Mouse (Mus musculus) kidney, postnatal 0 days (tissue): ENCODE measurements at regions not wholly inside any gene's neighbourhood (a gene's known extent, or its start where the extent isn't known, plus 50 kb on each side); places are given as distances from the start of the nearest gene placed in this dataset.

Experiments used
- ATAC-seq: fragments of 200-750 bp; cut with Nextera tagmentation; replicated peaks from 2 replicates; pipeline ENCODE4 v1.8.0; 2017; ENCODE audit warnings: low read depth, moderate number of reproducible peaks, moderate TSS enrichment, moderate library complexity; ENCODE audit not compliant: low FRiP score
- DNase-seq: peaks from one replicate; pipeline ENCODE4 v3.0.0-alpha.2; 2016; ENCODE audit warnings: low spot score
- H3K27ac ChIP-seq: fragments of 300-500 bp; sonication (generic); 2 replicates; pipeline ENCODE4 v1.5.1; 2014; ENCODE audit warnings: mild to moderate bottlenecking
- H3K27me3 ChIP-seq: fragments of 300-500 bp; sonication (generic); 2 replicates; pipeline ENCODE4 v1.6.1; 2014; ENCODE audit warnings: low read length, mixed read lengths; ENCODE audit not compliant: insufficient read depth
- H3K36me3 ChIP-seq: fragments of 300-500 bp; sonication (generic); 2 replicates; pipeline ENCODE4 v1.6.1; 2014; ENCODE audit warnings: low read length, mixed read lengths; ENCODE audit not compliant: insufficient read depth
- H3K4me1 ChIP-seq: fragments of 300-500 bp; sonication (generic); replicated peaks from 2 replicates; pipeline ENCODE4 v1.6.1; 2014; ENCODE audit warnings: antibody characterized with exemption, low read length, mixed read lengths; ENCODE audit not compliant: insufficient read depth
- H3K4me2 ChIP-seq: fragments of 300-500 bp; sonication (generic); 2 replicates; pipeline ENCODE4 v1.6.1; 2014; ENCODE audit warnings: mild to moderate bottlenecking, low read length, moderate library complexity, mixed read lengths
- H3K4me3 ChIP-seq: fragments of 300-500 bp; sonication (generic); replicated peaks from 2 replicates; pipeline ENCODE4 v1.5.1; 2014; ENCODE audit warnings: low read depth, low read length
- H3K9ac ChIP-seq: fragments of 300-500 bp; sonication (generic); 2 replicates; pipeline ENCODE4 v1.6.1; 2014; ENCODE audit warnings: low read depth, low read length
- H3K9me3 ChIP-seq: fragments of 300-500 bp; sonication (generic); replicated peaks from 2 replicates; pipeline ENCODE4 v1.6.1; 2016; ENCODE audit warnings: low read length, inconsistent platforms, mixed read lengths
- CTCF ChIP-seq: IDR thresholded peaks from 2 replicates; pipeline ENCODE4 v1.5.1; 2016; ENCODE audit warnings: antibody characterized with exemption, low read depth, mild to moderate bottlenecking, moderate library complexity
- WGBS: fragments of 180-500 bp; shearing (Covaris S2); extraction: QIAGEN DNeasy Blood & Tissue Kit; methylation state at CpG from one replicate; pipeline ENCODE4 v1.1.7; 2014; 5-methylcytosine and 5-hydroxymethylcytosine counted together

DNA sequence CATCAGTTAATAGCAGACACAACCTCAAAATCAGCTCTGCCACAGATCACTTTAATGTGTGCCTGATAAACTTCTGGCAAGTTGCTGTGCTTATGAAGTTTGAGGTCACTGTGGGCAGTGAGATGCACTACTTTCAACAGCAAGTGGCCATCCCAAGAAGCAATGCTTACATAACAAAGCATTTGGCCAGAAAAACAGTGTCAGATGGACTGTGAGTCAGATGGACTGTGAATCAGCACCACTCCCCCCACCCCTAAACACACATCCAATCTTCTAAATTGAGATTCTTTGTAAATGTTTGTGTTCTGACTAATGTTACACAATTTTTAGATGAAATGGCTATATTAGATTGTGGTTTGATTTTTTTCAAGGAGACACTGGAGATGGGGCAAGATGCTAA lies 550.7 kb downstream of the Nxph1 start:
- H3K27me3 ChIP-seq, result no peaks in the 10 kb centered on the region
- H3K4me3 ChIP-seq, result no peak overlapping the region
- H3K27ac ChIP-seq, result no peak overlapping the region
- H3K36me3 ChIP-seq, result no peaks in the 10 kb centered on the region
- TF ChIP-seq CTCF, result no peak
- no peak overlapping the region for H3K4me2 ChIP-seq
- no peaks in the 10 kb centered on the region for H3K9me3 ChIP-seq
- ATAC-seq (no peak), DNase-seq (no peak)
- H3K4me1 ChIP-seq, result no peaks in the 10 kb centered on the region
- no peak overlapping the region for H3K9ac ChIP-seq

DNA sequence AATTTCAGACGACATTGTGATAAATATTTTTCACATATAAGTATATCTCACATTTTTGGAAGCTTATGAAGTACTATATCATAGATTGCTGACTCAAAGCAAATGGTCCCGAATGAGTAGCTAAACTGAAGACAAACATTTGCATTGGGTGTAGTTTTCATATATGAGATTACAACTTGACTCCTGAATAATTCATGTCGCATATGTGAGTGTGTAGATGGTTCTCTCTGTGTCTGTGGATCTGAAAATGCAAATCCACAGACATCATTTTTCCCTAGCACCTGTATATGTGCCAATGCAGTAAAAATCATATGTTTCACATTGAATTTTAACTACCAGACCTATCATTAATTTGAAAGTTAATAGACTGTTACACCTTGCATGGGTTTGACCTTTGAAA lies 586.2 kb downstream of the Nxph1 start:
- Histone ChIP-seq H3K36me3 (no peaks in the 10 kb centered on the region), H3K4me3 (no peak overlapping the region), H3K27me3 (no peaks in the 10 kb centered on the region), H3K27ac (no peak overlapping the region), H3K9ac (no peak overlapping the region), H3K4me1 (no peaks in the 10 kb centered on the region), H3K9me3 (no peaks in the 10 kb centered on the region), H3K4me2 (no peak overlapping the region)
- ATAC-seq, result no peak
- 66% methylated on average over 3 of the region's 3 CpGs for WGBS
- no peak for TF ChIP-seq CTCF
- DNase-seq, result no peak

DNA sequence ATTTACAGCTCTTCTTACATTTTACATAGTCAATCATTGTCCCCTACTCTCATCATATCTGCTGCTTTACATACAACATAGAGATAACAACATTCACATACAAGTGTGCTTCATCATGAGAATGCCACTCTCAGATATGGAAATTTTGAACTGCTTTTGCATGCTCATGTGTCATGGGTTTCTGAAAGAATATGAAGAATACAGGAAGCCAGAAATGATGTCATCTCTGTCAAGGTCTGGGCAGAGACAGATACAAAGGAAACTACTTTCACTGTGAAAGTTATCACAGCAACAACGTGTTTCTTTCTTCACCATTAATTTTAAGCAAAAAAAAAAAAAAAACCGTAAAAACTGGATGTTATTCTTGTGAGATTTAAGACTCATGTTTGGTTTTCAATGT lies 590.5 kb downstream of the Nxph1 start:
- TF ChIP-seq CTCF, result no peak
- H3K4me2 ChIP-seq, result no peak overlapping the region
- 16% methylated on average over 2 of the region's 2 CpGs for WGBS
- no peak overlapping the region for H3K27ac ChIP-seq
- no peak overlapping the region for H3K4me3 ChIP-seq
- no peak overlapping the region for H3K9ac ChIP-seq
- ATAC-seq (no peak), DNase-seq (no peak)
- H3K9me3 ChIP-seq, result no peaks in the 10 kb centered on the region
- H3K4me1 ChIP-seq, result no peaks in the 10 kb centered on the region
- no peaks in the 10 kb centered on the region for H3K27me3 ChIP-seq
- H3K36me3 ChIP-seq, result no peaks in the 10 kb centered on the region

DNA sequence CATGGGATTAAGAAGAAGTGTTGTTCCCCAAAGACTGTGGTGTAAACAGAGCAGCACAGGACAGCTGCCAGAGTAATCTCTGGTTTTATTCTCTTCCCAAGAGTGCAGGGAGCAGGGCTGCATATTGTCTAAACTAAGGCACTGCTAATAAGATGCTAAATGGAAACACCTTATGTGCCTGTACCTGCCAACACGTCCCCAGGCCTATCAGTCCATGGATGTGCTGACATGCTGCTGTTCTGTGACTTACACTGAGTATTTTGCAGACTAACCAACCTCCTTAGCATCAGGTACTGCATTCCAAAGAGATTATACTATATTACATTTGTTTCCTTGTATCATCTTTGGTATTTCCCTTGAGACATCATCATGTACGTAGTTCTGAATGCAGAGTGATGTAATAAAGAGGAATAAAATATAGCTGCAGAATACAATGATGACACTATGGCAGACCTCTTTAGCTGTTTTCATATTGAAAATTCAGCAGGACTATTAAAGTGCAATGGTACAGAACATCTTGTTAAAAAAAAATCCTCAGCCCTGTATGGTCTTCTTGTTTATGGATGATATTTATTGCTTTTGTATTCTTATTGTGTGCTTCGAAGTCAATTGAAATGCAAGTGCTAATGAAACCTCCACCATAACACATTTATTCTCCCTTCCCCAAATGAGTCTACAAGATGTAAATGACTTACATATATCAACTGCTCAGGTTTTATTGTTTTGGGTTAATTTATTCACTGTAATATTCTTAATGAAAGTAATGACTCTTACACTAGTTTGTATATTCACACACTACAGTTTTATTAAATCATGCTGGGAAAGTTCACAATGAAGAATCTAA lies 602.1 kb downstream of the Nxph1 start:
- H3K4me3 ChIP-seq, result no peak overlapping the region
- H3K27me3 ChIP-seq, result no peaks in the 10 kb centered on the region
- no peak for DNase-seq
- H3K4me1 ChIP-seq, result no peaks in the 10 kb centered on the region
- 74% methylated on average over 3 of the region's 3 CpGs for WGBS
- no peaks in the 10 kb centered on the region for H3K9me3 ChIP-seq
- no peak overlapping the region for H3K4me2 ChIP-seq
- no peak for ATAC-seq
- H3K36me3 ChIP-seq, result no peaks in the 10 kb centered on the region
- TF ChIP-seq CTCF, result no peak
- H3K27ac ChIP-seq, result no peak overlapping the region
- no peak overlapping the region for H3K9ac ChIP-seq

DNA sequence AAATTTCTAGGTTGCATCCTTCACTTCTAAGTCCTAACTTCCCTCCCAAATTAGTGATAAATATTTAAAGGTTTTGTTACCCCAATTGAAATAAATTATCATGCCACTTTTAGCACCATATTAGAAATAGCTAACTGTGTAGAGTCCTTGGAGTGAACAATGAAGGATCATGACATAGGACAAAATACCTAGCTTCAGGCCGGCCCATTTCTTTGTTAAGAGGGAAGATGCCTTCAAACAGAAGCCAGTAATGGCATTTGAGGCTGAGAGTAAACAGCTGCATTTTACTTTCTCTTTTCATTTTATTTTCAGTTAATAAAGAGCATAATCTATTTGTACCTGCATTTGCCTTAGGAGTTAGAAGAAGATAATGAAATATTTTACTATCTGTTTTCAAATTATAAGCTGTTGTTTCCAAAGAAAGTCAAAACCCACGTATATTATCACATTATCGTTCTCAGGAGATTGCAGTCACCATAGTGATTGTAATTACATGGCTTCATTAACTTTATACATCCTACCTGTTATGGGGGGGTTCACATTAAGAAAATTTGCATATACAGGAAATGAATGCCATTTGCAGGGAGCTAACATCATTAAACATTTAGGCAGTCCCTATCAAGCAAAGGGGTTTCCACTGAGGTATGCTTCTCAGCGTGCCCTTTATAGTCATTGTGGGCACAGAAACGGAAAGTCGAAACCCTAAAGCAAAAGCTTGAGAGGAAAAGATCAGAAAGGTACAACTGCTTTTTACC lies 615.2 kb downstream of the Nxph1 start:
- Histone ChIP-seq H3K4me2 (no peak overlapping the region), H3K4me1 (no peaks in the 10 kb centered on the region), H3K4me3 (no peak overlapping the region), H3K27ac (no peak overlapping the region), H3K27me3 (no peaks in the 10 kb centered on the region), H3K36me3 (no peaks in the 10 kb centered on the region), H3K9ac (no peak overlapping the region), H3K9me3 (no peaks in the 10 kb centered on the region)
- no peak for TF ChIP-seq CTCF
- ATAC-seq (no peak), DNase-seq (no peak)
- WGBS, result 81% methylated on average over 6 of the region's 6 CpGs

DNA sequence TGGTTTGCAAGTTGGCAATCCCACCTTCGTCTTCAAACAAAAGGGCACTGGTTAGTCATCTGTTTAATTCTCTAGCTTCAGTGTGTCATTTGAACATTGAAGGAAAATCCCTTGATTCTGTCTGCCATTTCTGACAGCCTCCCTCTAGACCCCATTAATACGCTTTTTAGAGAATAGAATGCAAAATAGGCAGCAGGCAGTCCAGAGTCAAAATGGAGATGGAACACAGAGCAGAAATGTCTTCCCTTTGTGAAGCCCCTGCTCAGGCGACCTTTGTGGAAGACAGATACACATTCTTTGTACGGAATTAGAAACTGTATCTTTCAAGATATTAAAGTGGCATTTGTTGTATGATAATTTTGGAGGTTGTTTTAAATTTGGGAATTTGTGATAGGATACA lies 623.6 kb downstream of the Nxph1 start:
- 77% methylated on average over 4 of the region's 4 CpGs for WGBS
- no peak overlapping the region for H3K4me3 ChIP-seq

More for the DNA sequence above, 623.6 kb downstream of the Nxph1 start:
- Histone ChIP-seq H3K27ac (no peak overlapping the region), H3K9ac (no peak overlapping the region), H3K36me3 (no peaks in the 10 kb centered on the region), H3K9me3 (no peaks in the 10 kb centered on the region), H3K4me2 (no peak overlapping the region), H3K27me3 (no peaks in the 10 kb centered on the region), H3K4me1 (no peaks in the 10 kb centered on the region)
- TF ChIP-seq CTCF, result no peak
- ATAC-seq, result no peak
- no peak for DNase-seq
